Mouse (Mus musculus) 3134 (cell line): ENCODE results near the gene Wdr70.
A peak's percentile ranks its signal among the peaks of the same experiment; 100 is the strongest.
"Not testable (repeated sequence)": the region's sequence is repeated elsewhere in the genome, so short reads cannot be mapped to it uniquely, and the experiment has no call there.

Experiments
- DNase-seq: peaks from one replicate; pipeline ENCODE4 v3.0.0-alpha.2; 2011; ENCODE audit warnings: low spot score; ENCODE audit not compliant: insufficient read length; ENCODE audit errors: extremely low read depth

The Wdr70 gene

GRCm38 (mm10) chr15:8098774-8099749 lies at the start of gene Wdr70:
TSS of gene Wdr70 (minus strand) at chr15:8099209.
- peak; percentile 91 for DNase-seq

- DNase-seq = no peak
These were observed 36.6 kb upstream of the Wdr70 start for GRCm38 (mm10) chr15:8135606-8136005.

- no peak for DNase-seq
These were observed 32.8 kb upstream of the Wdr70 start for GRCm38 (mm10) chr15:8131761-8132160.

- no peak for DNase-seq
These were observed 32.3 kb upstream of the Wdr70 start for GRCm38 (mm10) chr15:8131268-8131667.

DNA sequence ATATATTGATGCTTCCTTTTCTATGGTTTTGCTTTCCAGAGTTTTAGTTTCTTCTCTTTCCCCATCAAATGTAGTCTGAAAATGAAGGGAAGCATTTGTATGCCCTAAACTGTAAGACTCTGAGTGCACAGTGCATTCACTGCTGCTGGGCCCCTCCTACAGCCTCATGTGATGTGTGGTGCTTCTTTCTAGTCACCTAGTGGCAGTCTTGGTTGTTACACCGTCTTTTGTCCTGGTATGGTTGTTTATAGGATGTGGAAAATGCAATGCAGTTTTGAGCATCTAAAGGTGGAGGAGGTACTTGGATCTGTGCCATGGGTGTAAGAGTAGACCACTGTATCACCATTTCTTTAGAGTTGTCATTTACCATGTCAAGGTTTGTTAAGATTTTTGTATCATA lies 30.3 kb upstream of the Wdr70 start:
- DNase-seq = no peak

- no peak for DNase-seq
These were observed 10.8 kb upstream of the Wdr70 start for GRCm38 (mm10) chr15:8109782-8110181.

GRCm38 (mm10) chr15:8108966-8109743 lies 10.1 kb upstream of the Wdr70 start, which contains the start of gene Nup155:
TSS of gene Nup155 (plus strand) at chr15:8109273.
- peak; percentile 92 for DNase-seq

DNA sequence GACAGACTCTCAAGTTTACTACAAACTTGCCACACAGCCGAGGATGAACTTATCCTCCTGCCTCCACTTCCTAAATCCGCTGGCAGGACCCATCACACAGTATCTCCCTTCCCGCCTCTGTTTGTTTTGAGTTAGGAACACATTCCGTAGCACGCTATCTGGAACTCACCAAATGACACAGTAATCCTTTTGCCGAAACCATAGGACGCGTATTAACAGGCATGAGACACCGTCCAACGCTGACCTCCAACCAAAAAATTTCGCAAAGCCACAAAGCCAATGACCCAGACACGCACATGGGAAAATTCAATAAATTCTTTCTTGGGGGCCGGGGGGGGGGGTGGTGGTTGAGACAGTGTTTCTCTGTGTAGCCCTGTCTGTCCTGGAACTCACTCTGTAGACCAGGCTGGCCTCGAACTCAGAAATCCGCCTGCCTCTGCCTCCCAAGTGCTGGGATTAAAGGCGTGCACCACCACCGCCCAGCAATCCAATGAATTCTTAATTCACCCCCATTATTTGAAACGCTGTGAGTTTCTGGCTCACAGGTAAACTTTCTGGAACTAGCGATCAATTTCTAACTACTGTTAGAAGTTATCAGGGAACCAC lies 9.5 kb upstream of the Wdr70 start:
- DNase-seq = no peak

GRCm38 (mm10) chr15:8101975-8102542 lies 3.0 kb upstream of the Wdr70 start:
- DNase-seq = not testable (repeated sequence)

DNA sequence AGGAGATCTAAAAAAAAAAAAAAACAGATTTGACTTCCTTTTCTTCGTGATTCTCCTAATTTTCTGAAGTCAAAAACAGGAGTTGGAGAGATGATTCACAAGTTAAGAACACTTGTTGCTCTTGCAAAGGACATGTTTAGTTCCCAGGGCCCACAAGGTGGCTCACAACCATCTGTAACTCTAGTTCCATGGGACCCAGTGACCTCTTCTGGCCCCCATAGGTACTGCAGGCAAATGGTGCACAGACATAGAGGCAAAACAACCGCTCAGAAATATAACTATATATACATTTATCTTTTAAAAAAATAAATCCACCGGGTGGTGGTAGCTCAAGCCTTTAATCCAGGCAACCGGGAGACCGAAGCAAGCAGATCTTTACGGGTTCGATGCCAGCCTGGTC lies 1.2 kb downstream of the Wdr70 start:
- DNase-seq = peak; percentile 49

GRCm38 (mm10) chr15:8092668-8093067 lies 6.3 kb downstream of the Wdr70 start:
- DNase-seq = not testable (repeated sequence)

DNA sequence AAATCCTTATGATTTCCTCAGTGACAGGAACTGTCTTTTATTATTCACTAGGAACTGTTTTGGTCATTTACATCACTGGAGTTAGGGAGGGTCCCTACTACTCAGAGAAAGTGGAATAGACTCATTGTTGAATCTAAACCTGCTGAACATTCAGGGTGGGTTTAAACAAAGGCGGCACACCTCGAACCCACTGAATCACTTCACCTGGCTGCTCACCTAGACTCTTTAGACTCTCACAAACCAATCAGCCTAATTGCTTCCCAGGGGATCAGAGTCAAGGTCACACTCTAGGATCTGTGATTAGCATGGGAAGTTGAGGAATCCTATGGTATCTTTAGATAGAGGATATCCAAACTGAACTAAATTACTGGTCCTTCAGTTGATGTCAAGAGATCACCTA lies 8.3 kb downstream of the Wdr70 start:
- no peak for DNase-seq

- DNase-seq = no peak
These were observed 10.3 kb downstream of the Wdr70 start for GRCm38 (mm10) chr15:8088715-8089114.

- no peak for DNase-seq
These were observed 11.7 kb downstream of the Wdr70 start for GRCm38 (mm10) chr15:8087293-8087692.

GRCm38 (mm10) chr15:8082139-8082538 lies 16.9 kb downstream of the Wdr70 start:
- DNase-seq = no peak

- not testable (repeated sequence) for DNase-seq
These were observed 25.9 kb downstream of the Wdr70 start for GRCm38 (mm10) chr15:8073159-8073558.

GRCm38 (mm10) chr15:8065221-8065620 lies 33.8 kb downstream of the Wdr70 start:
- DNase-seq = no peak

DNA sequence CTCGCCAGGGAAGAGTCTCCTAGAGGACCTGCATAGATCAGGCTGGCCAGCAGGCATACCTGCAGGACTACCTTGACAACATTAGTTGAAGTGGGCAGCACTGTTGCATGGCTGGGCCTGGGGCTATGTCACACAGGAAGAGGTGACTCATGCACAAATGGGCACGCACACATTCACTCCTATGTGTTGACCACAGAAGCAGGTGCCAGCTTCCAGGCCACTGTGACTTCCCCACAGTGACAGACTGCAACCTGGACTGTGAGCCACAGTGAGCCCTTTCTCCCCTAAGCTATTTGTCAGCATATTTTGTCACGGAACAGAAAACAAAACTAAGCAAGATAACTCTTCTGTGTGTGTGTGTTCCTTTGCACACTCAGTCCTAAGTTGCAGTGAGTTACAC lies 47.8 kb downstream of the Wdr70 start:
- DNase-seq = peak; percentile 10

DNA sequence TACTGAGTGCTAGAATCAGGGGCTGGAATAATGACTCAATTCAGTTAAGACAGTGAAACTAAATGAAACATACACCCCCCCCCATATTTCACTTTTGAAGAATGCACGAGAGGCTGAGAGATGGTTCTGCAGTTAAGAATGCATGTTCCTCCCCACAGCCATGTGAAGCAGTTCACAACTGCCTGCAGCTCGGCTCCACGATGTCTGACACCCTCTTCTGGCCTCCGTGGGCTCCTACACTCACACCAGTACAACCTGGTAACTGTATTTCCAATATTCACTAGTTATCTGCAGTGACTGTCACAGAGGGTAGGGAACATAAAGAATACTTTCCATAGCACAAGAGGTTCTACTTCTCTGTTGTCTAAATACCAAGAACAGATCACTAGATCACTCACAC lies 59.2 kb downstream of the Wdr70 start:
- DNase-seq = no peak

DNA sequence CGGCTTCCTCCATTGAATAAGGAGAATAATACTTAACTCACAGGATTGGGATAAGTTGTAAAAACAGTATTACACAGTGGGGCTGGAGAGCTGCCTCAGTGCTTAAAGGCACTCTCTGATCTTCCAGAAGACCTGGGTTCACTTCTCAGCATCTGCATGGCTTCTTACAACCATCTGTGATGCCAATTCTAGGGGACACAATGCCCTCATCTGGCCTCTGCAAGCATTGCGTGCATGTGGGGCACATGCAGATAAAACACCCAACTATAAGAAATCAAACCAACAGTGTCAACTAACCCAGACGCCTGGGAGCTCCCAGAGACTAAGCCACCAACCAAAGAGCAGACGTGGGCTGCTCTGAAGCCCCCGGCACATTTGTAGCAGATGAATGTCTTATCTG lies 60.6 kb downstream of the Wdr70 start:
- no peak for DNase-seq

DNA sequence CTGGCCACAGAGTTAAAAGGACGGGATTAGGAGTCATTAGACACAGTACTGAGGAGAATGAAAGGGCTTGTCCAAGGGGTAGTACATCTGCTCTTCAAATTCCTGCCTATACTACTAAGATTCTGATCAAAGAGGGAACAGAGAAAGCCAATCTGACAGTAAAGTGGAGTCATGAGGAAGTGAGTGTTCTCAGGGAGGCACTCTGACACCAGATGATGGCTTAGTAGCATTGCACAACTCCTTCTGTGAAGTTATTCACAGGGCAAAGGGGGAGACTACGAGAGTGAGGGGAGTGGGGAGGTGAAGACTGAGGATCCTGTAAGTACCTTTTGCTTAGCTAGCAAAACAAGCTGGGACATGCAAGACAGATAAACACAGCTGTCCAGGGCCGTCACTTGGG lies 61.2 kb downstream of the Wdr70 start:
- DNase-seq = no peak
